Mouse (Mus musculus) adrenal gland, postnatal 14 days (tissue): ENCODE results near the gene Mul1. TPM values are rescaled to one million over a fixed set of nuclear protein-coding genes. Genes with fewer than 3 reads are reported as not detected.

Source experiments
- DNase-seq: peaks from one replicate; pipeline ENCODE4 v3.0.0; 2021; ENCODE audit warnings: mixed read lengths
- total RNA-seq: library from RNA; stranded (reverse); gene quantifications from 2 replicates; pipeline ENCODE4 v1.2.3, GENCODE M21; 2021

Mul1 gene
- total RNA-seq, 1 experiment from 2014 or later = 57.6 TPM

DNA sequence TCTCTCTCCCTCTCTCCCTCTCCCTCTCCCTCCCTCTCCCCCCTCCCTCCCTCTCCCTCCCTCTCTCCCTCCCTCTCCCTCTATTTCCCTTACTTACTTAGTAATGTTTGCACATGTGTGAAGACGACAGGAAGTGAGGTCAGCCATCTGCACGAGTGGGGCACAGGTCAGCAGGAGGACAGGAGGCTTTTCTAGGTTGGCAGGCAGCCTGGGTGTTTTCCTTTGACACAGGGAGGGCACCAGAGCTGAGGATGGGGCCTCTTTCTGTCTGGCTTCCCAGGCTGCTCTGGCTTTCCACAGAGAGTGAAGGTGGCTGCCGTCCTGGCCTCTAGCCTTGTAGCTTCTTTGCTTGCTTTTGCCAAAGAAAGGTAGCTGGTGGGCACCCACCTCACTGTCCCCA is 5.6 kb downstream of the Mul1 start:
- DNase-seq = no peak

GRCm38 (mm10) chr4:138444941-138445340 is 10.5 kb downstream of the Mul1 start:
- no peak for DNase-seq

GRCm38 (mm10) chr4:138446981-138447380 is 12.5 kb downstream of the Mul1 start:
- DNase-seq = no peak

- peak; percentile 94 for DNase-seq
Measured at GRCm38 (mm10) chr4:138447387-138447786, 12.9 kb downstream of the Mul1 start.

DNA sequence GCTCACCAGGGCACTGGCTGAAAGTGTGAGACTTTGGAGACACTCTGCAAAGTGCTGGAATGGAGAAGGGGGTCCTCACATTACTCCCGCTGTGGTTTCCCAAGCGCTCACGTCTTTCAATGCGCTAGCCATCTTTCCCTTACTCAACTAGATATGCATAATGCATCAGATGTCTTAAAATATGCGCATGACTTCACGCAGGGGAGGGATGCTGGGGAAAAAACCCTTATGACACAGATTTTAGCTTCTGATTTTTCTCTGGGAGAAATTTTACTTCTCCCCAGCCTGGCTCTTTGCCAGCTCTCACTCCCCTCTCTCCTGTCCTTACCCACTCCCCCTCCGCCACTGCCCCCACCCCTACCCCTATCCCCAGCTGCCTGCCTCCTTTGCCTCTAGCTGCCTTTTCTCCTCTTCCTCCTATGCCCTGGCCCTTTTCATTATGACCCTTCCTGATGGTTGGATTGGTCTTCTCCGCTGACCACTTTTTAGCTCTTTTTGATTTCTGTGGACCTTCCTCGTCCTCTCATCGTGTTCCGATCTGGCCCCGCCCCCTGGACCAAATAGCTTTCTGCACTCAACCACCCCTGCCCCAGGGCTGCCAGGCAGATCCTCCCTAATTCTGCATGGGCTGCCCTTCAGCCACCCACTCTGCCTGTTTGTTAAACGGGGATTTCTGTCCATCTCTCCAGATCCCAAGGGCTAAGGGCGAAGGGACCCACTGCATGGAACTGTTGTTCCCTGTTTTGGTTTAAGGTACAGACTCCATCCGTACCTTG is 13.5 kb downstream of the Mul1 start:
- DNase-seq = no peak

DNA sequence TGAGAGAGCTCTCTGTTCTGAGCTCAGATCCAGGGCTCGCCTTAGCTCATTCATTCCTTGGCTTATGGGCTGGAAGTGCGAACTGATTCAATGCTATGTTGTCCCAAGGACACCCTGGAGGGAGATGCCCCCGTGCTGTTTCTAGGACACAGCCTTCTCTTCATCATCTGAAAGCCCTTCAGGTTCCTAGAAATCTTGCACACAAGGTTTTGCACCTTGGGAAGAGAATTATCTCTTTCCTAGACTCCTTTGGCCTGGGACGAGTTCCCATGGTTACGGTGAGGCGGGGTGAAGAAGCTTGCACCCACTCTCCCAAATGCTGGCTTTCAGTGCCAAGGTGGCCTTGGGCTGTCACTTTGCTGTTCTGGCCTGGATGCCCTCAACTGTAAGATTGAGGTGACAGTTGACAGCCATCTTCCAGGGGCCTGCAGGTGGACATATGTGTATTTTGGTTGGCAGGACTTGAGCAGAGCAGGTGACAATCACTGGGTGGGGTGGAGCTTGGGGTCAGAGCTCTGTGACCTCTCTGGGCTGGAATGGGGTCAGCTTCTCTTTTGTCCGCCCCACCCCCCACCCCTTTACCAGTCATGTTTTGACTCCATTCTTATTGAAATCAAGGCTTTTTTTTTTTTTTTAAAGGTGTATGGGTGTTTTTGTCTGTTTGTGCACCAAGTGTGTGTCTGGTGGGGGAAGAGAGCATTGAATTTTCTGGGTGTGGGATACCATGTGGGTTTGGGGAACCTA is 14.6 kb downstream of the Mul1 start:
- no peak for DNase-seq

- no peak for DNase-seq
Measured at GRCm38 (mm10) chr4:138449636-138450314, 15.3 kb downstream of the Mul1 start.

DNA sequence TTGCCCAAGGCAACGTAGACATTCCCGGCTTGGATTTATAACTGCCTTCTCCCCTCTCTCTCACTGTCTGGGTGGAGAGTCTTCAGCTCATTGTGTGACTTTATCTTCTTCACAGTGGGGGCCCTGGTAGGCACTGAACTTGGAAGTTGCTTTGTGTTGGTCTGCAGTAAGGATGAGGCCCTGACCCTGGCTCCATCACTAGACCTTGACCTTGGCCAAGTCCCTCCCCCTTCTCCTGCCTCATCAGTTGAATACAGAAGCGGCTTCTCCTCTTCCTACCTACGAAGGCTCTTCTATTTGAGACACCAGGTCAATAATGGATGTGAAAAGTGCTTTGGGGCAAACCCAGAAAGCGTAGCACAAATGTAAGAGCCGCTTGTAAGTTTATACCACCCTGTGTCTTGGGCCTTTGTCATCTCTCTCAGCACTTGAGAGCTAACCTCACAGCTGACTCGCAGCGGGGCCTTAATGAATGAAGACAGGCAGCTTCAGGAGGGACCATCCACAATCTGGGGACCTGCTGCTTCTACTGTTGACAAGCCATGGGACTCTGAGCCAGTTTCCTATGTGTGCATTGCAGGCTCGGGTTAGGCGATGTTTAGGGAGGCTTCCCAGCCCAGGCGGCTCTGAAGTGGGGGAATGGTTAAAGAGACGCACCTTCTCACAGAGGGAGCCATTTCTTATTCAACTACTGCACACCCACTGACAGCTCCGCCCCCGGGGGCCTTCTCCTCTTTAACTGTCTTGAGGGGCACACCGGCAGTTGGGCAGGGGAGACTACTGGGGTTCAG is 18.0 kb downstream of the Mul1 start:
- no peak for DNase-seq

DNA sequence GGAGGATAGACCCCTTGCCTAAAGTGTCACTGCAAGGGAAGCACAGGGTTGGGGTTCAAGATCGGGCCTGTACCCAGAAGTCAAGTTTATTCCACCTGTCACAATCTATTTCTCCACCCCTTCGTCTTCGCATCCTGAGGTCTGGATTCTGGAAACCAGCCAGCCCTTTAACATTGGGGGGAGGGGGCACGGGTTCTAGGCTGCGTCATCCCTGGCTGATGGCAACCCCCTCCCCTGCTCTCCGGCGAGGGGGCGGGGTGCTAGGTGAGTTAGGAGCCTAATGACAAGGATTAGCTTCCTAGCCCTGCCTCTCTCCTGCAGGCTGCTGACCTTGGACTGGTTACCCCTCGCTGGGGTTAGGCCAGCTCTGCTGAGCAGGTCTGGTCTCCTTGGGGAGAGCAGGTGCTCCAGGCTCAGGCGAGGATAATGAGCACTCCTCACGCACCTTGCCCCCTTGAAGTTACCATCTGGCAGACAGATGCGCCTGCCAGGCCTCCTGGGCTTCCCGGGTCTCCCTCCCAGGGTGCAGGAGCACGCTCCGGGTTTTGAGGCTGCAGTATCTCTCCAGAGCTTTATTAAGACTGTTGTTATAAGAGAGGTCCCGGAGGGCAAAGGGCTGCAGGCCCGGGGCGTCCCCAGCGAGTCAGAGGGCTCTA is 18.8 kb downstream of the Mul1 start:
- DNase-seq = no peak

DNA sequence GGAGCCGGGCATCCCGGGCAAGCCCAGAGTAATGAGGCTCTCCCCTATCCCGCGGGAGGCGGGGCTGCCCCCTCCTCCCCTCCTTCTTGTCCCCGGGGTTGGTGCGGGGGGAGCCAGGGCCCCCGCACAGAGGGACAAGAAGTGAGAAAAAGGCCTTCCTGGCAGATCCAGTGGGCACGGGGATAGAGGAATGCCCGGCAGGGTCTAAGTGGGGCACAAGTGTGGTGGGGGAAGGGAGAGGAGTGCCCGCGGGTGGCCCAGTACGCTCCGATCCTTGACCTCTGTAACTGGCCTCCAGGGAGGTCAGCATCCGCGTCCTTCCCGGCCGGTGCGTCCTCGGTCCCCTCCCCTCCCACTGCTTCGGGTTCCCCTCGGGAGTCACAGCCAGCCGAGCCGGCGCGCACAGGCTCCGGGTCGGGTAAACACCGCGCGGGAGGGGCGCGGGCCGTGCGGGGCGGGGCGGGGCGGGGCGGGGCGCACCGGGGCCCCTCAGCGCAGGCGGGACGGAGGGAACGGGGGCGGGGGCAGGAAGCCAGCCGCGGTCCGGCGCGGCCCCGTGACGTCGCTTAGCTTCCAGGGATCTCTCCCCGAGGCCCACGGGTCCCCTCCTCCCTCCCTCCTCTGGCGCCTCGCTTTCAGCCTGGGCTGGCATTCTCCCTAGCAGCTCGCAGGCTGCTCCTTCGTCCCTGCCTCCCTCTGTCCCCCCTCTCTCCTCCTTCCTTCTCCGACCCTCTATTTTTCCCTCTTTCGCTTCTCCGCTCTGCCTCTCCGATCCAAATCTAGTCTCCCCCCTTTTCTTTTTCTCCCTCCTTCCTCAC is 19.5 kb downstream of the Mul1 start, which contains the start of gene Camk2n1:
Gene Camk2n1, plus strand, starts transcription at position 562 of the 818 bp plus-strand sequence.
- peak; percentile 91 for DNase-seq

DNA sequence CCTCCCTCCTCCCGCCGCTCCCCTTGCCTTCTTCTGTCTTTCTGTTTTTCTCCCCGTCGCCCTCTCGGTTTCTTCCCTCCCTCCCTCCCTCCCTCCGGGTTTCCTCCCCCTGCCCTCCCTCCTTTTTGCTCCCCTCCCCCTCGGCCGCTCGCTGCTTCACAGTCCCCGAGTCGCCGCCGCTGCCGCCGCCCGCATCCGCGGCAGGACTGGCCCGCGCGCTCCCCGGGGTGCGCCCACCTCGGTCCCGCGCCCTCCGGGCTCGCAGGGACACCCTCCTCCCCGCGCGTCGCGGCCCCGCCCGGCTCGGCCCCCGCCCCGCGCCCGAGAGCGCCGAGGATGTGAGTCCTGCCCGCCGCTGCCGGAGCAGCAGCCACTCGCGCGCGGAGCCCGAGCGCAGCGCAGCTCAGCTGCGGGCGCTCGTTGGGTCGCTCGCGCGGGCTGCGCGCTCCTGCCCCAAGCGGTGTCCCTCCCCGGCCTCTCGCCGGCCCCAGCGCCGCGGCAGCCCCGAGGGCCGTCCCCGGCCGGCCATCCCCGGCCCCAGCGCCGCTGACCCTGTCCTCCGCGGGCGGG is 20.2 kb downstream of the Mul1 start:
- peak; percentile 86 for DNase-seq

- DNase-seq = peak; percentile 68
Measured at GRCm38 (mm10) chr4:138455141-138455955, 20.9 kb downstream of the Mul1 start.

- DNase-seq = peak; percentile 67
Measured at GRCm38 (mm10) chr4:138455956-138456341, 21.5 kb downstream of the Mul1 start.

DNA sequence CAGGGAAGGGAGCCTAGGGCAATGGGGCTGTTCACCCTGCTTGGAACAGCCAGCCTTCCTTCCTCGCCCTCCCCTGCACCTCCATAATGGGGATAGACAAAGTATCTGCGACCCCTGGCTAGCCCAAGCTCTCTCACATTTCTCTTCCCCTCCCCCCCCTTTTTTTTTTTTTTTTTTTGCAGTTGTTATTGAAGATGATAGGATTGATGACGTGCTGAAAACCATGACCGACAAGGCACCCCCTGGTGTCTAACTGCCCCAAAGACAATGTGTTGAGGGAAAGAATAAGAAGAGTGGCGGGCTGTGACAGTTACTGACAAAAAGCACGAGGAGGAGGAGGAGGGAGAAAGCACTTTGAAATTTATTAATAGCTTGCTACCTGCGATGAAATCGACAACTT is 22.1 kb downstream of the Mul1 start:
- DNase-seq = no peak

GRCm38 (mm10) chr4:138457091-138457490 is 22.6 kb downstream of the Mul1 start:
- no peak for DNase-seq

GRCm38 (mm10) chr4:138458171-138458570 is 23.7 kb downstream of the Mul1 start:
- no peak for DNase-seq

DNA sequence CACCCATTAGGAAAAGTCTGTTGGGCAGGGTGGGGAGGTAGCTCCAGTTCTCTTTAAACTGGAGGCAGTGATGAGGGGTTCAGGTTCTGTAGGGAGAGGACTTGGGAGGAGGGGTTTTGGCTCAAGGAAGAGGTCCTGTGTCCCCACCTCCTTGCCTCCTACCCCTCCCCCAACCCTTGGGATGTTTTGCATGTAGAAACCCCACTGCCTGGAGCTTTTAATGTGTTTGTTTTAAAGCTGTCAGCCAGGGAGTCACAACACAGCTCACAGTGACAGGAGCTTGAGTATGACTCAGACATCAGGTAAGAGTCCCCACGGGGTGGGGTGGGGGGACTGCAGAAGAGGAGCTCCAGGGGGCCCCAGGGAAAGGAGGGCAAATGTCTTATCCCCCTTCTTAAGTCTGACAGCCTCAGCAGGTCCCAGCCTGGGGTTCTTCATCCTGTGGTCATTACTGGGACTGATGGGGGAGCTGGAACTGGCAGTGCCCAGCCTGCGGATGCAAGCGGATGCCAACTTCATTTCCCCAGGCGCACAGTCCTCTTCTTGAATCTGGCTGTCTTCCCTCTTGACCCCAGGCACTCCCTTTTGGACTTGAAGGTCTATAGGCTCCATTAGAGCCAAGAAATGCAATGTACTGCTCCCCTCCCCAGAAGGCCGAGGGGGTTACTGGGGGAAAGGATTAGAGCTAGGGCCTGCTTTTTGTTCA is 24.4 kb downstream of the Mul1 start:
- no peak for DNase-seq

DNA sequence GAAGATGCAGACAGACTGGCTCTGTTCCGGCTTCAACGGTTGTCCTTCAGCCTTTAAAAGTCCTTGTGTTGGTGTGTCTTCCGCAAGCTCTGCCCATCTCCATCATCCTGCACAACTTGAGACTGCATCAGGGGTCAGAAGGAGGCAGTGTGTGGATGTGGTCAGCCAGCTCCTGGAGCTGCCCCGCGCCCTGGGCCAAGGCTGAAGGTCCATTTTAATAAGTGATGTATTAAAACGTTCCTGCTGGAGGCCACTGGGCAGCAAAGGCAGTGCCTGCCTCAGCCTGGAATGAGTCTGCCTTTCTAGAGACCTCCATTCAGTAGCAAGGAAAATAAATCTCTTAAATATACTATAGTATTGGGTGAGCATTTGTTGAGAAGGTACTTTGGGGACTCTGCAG is 25.3 kb downstream of the Mul1 start:
- DNase-seq = no peak

DNA sequence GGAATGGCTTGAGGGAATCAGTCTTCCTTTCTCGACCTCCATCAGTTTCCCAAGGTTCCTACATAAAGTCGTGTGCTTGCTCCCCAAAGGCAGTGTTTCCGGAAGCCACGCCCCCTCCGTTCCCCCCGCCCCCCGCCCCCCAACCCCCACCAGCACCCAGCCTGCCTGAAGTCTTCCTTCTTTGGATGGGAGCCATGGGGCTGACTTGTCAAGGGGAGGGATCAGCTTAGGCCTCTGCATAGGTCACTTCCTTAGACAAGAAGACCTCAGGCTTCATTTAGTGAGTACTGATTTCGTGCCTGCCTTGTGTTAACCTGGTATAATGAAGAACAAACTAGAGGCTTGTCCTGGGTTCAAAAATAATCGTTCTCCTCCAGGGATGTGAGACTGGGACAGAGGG is 26.4 kb downstream of the Mul1 start:
- peak; percentile 59 for DNase-seq
